Mouse (Mus musculus) c-Kit-positive CD71-negative TER-119-negative erythroid progenitor cells, embryonic 14.5 days (primary cell): ENCODE measurements around the gene Lurap1.

ENCODE experiments used
- DNase-seq: peaks from one replicate; pipeline ENCODE4 v3.0.0-alpha.2; 2013; ENCODE audit warnings: low read depth

Gene Lurap1

DNA sequence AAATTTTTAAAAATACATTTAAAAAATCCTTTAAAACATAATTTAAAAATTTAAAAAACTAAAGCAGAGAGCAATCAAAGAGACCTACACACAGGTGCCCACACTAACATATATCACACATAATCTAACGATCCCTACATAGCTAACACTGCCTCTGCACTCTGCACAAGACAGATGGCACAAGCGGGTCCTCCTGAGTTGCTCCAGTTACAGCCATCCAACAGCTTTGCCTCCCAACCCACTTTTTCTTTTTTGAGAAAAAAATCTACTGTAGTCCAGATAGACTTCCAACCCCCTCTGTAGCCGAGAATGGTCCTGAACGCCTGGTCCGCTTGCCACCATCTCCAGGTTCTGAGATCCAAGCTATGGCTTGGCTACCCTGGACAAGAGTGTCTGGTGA is 45.9 kb downstream of the Lurap1 start:
- DNase-seq, result no peak

DNA sequence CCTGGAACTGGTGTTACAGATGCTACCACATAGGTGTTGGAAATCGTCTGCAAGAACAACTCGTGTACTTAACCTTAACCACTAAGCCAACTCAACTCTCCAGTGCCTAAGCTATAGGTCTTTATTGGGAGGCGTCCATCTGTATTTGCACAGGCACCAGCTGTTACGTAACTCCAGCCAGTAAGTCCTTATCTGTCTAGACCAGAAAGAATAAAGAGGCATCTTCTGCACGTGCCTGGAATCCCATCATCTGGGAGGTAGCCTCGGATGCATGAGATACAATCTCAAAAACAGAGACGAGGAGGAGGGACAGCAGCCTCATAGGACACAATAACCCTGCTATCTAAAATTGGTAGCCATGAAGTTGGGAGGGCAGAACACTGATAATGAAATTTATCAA is 50.2 kb downstream of the Lurap1 start:
- no peak for DNase-seq

DNA sequence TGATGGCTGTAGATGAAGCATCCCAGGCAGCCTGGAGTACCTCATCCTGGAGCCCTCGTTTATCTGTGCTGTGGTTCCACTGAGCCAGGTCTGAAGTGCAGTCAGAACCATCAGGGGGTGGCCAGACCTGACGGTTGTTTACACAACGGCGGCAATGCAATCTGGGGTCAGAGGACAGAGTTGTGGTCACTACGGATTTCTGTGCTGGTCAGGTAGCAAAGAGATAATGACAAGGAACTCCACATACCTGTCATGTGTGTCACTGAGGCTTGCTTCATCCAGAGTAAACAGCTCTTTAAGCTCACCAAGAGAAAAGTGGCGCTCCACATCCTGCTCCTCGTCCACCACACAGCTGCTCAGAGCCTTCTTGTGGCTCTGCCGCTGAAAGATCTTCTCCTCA is 53.9 kb downstream of the Lurap1 start:
- DNase-seq, result no peak

DNA sequence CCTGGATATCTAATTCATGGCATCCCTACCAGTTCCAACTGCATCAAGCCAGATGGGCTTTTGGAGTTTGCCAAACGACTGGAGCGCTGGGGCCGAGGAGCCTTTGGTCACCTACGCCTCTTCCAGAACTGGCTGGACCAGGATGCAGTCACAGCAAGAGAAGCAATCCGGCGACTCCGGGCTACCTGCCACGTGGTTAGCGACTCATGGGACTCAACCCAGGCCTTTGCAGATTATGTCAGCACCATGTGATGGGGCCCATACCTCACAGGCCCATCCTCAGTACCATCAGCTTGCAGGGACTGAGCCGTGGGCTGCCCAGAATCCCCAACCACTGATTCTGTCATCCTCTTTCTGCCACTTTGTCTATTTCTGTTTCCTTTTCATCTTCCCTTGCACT is 54.8 kb downstream of the Lurap1 start:
- DNase-seq, result no peak

DNA sequence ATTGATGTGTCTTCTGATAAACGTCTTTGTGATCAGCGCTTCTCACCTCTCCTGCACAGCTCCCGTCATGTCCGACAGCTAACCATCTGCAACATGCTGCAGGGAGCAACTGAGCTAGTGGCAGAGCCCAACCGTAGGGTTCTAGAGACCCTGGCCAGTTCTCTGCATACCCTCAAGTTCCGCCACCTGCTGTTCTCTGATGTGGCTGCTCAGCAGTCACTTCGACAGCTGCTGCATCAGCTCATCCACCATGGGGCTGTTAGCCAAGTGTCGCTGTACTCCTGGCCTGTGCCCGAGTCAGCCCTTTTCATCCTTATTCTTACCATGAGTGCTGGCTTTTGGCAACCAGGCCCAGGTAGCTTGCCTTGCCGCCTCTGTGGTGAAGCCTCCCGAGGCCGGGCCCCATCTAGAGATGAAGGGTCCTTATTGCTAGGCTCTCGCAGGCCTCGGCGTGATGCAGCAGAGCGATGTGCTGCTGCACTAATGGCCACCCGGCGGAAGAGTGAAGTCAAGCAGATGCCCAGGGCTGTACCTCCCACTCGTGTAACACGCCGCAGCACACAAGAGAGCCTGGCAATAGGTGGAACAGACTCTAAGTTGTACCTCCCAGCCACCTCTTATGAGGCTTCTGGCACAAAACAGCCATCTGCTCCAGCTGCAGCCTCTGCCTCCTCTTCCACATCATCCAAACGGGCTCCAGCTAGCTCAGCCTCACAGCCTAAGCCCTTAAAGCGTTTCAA is 62.5 kb downstream of the Lurap1 start:
- DNase-seq, result no peak
